Mouse (Mus musculus): ENCODE measurements around the gene Slc11a2.

DNA sequence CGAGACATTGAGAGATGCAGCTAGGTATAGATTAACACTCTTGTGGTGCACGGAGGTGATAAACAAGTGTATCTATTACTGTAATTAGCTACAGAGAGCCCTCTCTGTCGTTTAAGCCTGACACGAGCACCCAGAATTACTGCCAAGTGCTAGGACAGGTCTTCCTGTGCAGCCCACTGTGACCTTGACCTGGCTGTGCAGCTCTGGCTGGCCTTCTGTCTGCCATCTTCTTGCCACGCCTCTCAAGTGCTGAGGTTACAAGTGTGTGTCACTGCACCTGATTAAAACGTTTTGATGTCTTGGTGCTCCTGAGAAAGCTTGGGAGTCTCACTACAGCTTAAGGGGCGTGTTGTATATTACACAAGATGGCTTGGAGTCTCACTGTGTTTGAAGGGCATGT is 33.8 kb downstream of the Slc11a2 start:
- TF ChIP-seq POLR2A (IDR thresholded peaks at IDR 0.05; ENCODE audit: insufficient read depth, low read depth, low read length) (no peak), EP300 (IDR thresholded peaks at IDR 0.05; ENCODE audit: insufficient read depth, low read depth, low read length) (no peak), CTCF (IDR thresholded peaks at IDR 0.05) (no peak)

Measured in heart, adult 2 months (tissue).